Mouse (Mus musculus) MN1 (cell line): ENCODE data around the gene Itpr2.

ENCODE experiments used
- DNase-seq: peaks from one replicate; pipeline ENCODE4 v3.0.0-alpha.2; 2016; ENCODE audit warnings: low spot score

Itpr2 gene

GRCm38 (mm10) chr6:146108695-146109094 is 393.3 kb downstream of the Itpr2 start:
- DNase-seq: no peak

- DNase-seq: no peak
Observed at GRCm38 (mm10) chr6:146107117-146107832, 394.7 kb downstream of the Itpr2 start.

- no peak for DNase-seq
Observed at GRCm38 (mm10) chr6:146083056-146083961, 418.7 kb downstream of the Itpr2 start.

GRCm38 (mm10) chr6:146082476-146082875 is 419.5 kb downstream of the Itpr2 start:
- no peak for DNase-seq

GRCm38 (mm10) chr6:146081578-146081977 is 420.4 kb downstream of the Itpr2 start:
- no peak for DNase-seq

GRCm38 (mm10) chr6:146080546-146081512 is 421.2 kb downstream of the Itpr2 start:
- no peak for DNase-seq

GRCm38 (mm10) chr6:146079734-146080443 is 422.1 kb downstream of the Itpr2 start:
- no peak for DNase-seq

GRCm38 (mm10) chr6:146079261-146079660 is 422.8 kb downstream of the Itpr2 start:
- peak; percentile 71 for DNase-seq

- no peak for DNase-seq
Observed at GRCm38 (mm10) chr6:146078136-146078535, 423.9 kb downstream of the Itpr2 start.

- no peak for DNase-seq
Observed at GRCm38 (mm10) chr6:146077124-146077889, 424.7 kb downstream of the Itpr2 start.

GRCm38 (mm10) chr6:146072842-146073241 is 429.2 kb downstream of the Itpr2 start:
- DNase-seq: no peak

GRCm38 (mm10) chr6:146071883-146072282 is 430.1 kb downstream of the Itpr2 start:
- no peak for DNase-seq
